Mouse (Mus musculus) thymus, adult 2 months (tissue): Measurements from ENCODE around the gene Snrk. TPM values are rescaled to one million over a fixed set of nuclear protein-coding genes. Genes with fewer than 3 reads are reported as not detected.

ENCODE experiments used
- DNase-seq: peaks from one replicate; pipeline ENCODE4 v3.0.0; 2021
- H3K27ac ChIP-seq: fragments of 200-500 bp; 2 replicates; pipeline ENCODE4 v1.5.1; 2012; ENCODE audit warnings: low read length, control low read depth; ENCODE audit not compliant: control insufficient read depth, insufficient read depth
- H3K27me3 ChIP-seq: fragments of 200-500 bp; 2 replicates; pipeline ENCODE4 v1.6.1; 2012; ENCODE audit warnings: mild to moderate bottlenecking, low read length, moderate library complexity, mixed read lengths; ENCODE audit not compliant: control insufficient read depth, insufficient read depth
- H3K36me3 ChIP-seq: fragments of 200-500 bp; 2 replicates; pipeline ENCODE4 v1.6.1; 2012; ENCODE audit warnings: mild to moderate bottlenecking, low read length, moderate library complexity; ENCODE audit not compliant: control insufficient read depth, insufficient read depth
- H3K4me1 ChIP-seq: fragments of 200-500 bp; replicated peaks from 2 replicates; pipeline ENCODE4 v1.6.1; 2012; ENCODE audit warnings: low read length; ENCODE audit not compliant: control insufficient read depth, insufficient read depth
- H3K4me3 ChIP-seq: fragments of 200-500 bp; 2 replicates; pipeline ENCODE4 v1.5.1; 2012; ENCODE audit warnings: mild to moderate bottlenecking, low read length, control low read depth, moderate library complexity; ENCODE audit not compliant: control insufficient read depth, insufficient read depth
- CTCF ChIP-seq: fragments of 200-500 bp; IDR thresholded peaks from 2 replicates; pipeline ENCODE4 v1.5.1; 2012; ENCODE audit warnings: mild to moderate bottlenecking, control low read depth, low read length, moderate library complexity, borderline replicate concordance; ENCODE audit not compliant: control insufficient read depth, poor library complexity, insufficient read depth; ENCODE audit errors: extremely low read depth
- POLR2A ChIP-seq: fragments of 200-500 bp; IDR thresholded peaks from 2 replicates; pipeline ENCODE4 v1.6.1; 2012; ENCODE audit warnings: mild to moderate bottlenecking, low read length, control low read depth, moderate library complexity; ENCODE audit not compliant: control insufficient read depth, poor library complexity, insufficient read depth; ENCODE audit errors: extremely low read depth
- WGBS: fragments of 180-500 bp; shearing (Covaris S2); methylation state at CpG from one replicate; pipeline ENCODE4 v1.1.7; 2018; 5-methylcytosine and 5-hydroxymethylcytosine counted together
- polyA plus RNA-seq: library from polyadenylated mRNA; depleted of rRNA; stranded (reverse); fragments of >200 nt; gene quantifications from 2 replicates; pipeline ENCODE4 v1.2.3, GENCODE M21; 2012

Gene Snrk
- polyA plus RNA-seq, 1 experiment: 50.0 TPM

GRCm38 (mm10) chr9:122115552-122115951 is 1.5 kb upstream of the Snrk start:
- H3K4me3 ChIP-seq: no peak overlapping the region
- no peaks in the 10 kb centered on the region for H3K27me3 ChIP-seq
- TF ChIP-seq POLR2A (no peak), CTCF (no peak)
- no peak for DNase-seq
- no peak overlapping the region for H3K27ac ChIP-seq
- 90% methylated on average over 4 of the region's 4 CpGs for WGBS
- no peaks in the 10 kb centered on the region for H3K36me3 ChIP-seq
- peaks cover 7% of the 10 kb centered on the region; the same call in 1 of the 2 replicates for H3K4me1 ChIP-seq

DNA sequence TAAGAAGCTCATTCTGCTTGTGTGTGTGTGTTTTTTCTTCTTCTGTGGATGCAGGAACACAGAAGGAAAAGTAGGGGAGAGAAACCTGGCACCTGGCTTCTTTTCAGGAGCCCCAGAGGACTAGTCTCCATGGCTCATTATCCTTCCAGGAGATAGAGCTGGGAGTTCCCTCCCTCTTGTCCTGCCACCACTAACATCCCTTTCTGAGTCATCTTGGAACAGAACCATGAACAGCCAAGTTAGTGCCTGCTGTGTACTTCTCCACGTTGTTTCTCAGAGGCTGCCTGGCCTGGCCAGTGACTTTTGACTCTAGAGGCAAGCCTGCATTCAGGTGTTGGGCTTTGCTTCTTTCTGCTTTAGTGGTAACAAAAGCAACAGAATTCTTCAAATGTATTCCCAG is 707 bp upstream of the Snrk start:
- Histone ChIP-seq H3K27me3 (no peaks in the 10 kb centered on the region), H3K36me3 (no peaks in the 10 kb centered on the region), H3K27ac (no peak overlapping the region), H3K4me3 (no peak overlapping the region), H3K4me1 (peaks cover 7% of the 10 kb centered on the region; the same call in 1 of the 2 replicates)
- TF ChIP-seq POLR2A: no peak
- no peak for TF ChIP-seq CTCF
- no peak for DNase-seq
- 88% methylated on average over 1 of the region's 1 CpGs for WGBS

GRCm38 (mm10) chr9:122117692-122118529 is 845 bp downstream of the Snrk start:
- Histone ChIP-seq H3K4me3 (peak overlapping the region; percentile 85), H3K4me1 (peaks cover 7% of the 10 kb centered on the region; the same call in 1 of the 2 replicates), H3K27me3 (no peaks in the 10 kb centered on the region), H3K36me3 (no peaks in the 10 kb centered on the region), H3K27ac (peak overlapping the region; percentile 27; the same call in 1 of the 2 replicates)
- 10% methylated on average over 40 of the region's 40 CpGs for WGBS
- TF ChIP-seq CTCF: 0 out of 2 replicates have a peak, but pooled peaks have one; percentile 8
- TF ChIP-seq POLR2A: 0 out of 2 replicates have a peak, but pooled peaks have one; percentile 10
- peak; percentile 35 for DNase-seq

- peak; percentile 44 for DNase-seq
Observed at GRCm38 (mm10) chr9:122120089-122120488, 3.0 kb downstream of the Snrk start.

DNA sequence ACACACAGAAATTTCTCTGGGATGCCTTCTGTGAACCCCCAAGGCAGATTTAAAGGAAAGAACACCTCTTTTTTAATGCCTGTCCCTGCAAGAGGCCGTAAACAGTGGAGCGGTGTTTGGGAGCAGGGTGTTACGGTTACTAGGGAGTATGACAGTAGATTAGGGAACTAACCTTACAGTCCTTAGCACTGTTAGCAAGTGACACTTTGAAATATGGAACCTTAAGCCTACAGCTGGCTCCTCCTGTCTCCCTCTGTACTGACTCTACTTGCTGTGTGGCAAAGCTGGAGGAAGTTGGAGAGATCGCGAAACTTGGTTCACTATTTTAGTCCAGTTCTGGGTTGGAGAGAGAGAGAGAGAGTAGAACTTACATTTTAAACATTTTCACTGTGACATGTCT is 5.0 kb downstream of the Snrk start:
- Histone ChIP-seq H3K36me3 (no peaks in the 10 kb centered on the region), H3K4me3 (no peak overlapping the region), H3K4me1 (peaks cover 11% of the 10 kb centered on the region), H3K27me3 (no peaks in the 10 kb centered on the region), H3K27ac (no peak overlapping the region)
- DNase-seq: no peak
- WGBS: 74% methylated on average over 5 of the region's 5 CpGs
- TF ChIP-seq POLR2A: no peak
- TF ChIP-seq CTCF: no peak

More at GRCm38 (mm10) chr9:122120089-122120488, 3.0 kb downstream of the Snrk start:
- TF ChIP-seq POLR2A: no peak
- TF ChIP-seq CTCF: no peak
- Histone ChIP-seq H3K36me3 (no peaks in the 10 kb centered on the region), H3K4me1 (peaks cover 9% of the 10 kb centered on the region), H3K27ac (no peak overlapping the region), H3K4me3 (no peak overlapping the region), H3K27me3 (no peaks in the 10 kb centered on the region)
- WGBS: 72% methylated on average over 3 of the region's 3 CpGs

DNA sequence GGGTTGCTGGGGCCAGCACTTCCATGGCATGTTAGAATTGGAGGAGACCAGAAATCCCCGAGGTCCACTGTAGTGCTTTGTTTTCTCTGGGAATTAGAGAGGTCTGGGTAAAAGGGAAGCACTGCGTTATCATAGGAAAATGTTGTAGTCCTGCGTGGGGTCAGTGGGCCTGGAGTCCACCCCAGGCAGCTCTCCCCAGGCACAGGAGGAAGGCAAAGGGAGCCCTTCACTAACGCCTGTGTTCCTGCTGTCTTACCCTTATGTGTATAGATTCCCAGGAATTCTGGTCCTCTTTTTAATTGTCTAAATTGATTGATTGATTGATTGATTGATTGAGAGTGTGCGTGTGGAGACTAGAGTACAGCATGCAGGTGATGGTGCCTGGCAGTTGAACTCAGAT is 6.1 kb downstream of the Snrk start:
- Histone ChIP-seq H3K36me3 (no peaks in the 10 kb centered on the region), H3K4me3 (no peak overlapping the region), H3K27me3 (no peaks in the 10 kb centered on the region), H3K27ac (no peak overlapping the region), H3K4me1 (peaks cover 11% of the 10 kb centered on the region)
- WGBS: 94% methylated on average over 5 of the region's 5 CpGs
- no peak for TF ChIP-seq CTCF
- TF ChIP-seq POLR2A: no peak
- DNase-seq: no peak

GRCm38 (mm10) chr9:122125723-122126290 is 8.7 kb downstream of the Snrk start:
- peaks cover 23% of the 10 kb centered on the region for H3K4me1 ChIP-seq
- no peaks in the 10 kb centered on the region for H3K27me3 ChIP-seq
- 78% methylated on average over 5 of the region's 5 CpGs for WGBS
- no peak overlapping the region for H3K4me3 ChIP-seq
- no peaks in the 10 kb centered on the region for H3K36me3 ChIP-seq
- no peak for DNase-seq
- TF ChIP-seq CTCF (no peak), POLR2A (no peak)
- no peak overlapping the region for H3K27ac ChIP-seq
